Mouse (Mus musculus): ENCODE results near the gene Cd4.

GRCm38 (mm10) chr6:124884714-124885500 lies 3.1 kb downstream of the Cd4 start:
- TF ChIP-seq CTCF (IDR thresholded peaks at IDR 0.05; ENCODE audit: extremely low read depth, insufficient read depth, insufficient read length, insufficient replicate concordance) (no peak), POLR2A (IDR thresholded peaks at IDR 0.05; ENCODE audit: low read depth, low read length) (no peak)
